Mouse (Mus musculus) neural tube, embryonic 15.5 days (tissue): ENCODE measurements at regions not wholly inside any gene's neighbourhood (a gene's known extent, or its start where the extent isn't known, plus 50 kb on each side); places are given as distances from the start of the nearest gene placed in this dataset.
A peak's percentile ranks its signal among the peaks of the same experiment; 100 is the strongest.

Source experiments
- ATAC-seq: fragments of 200-750 bp; cut with Nextera tagmentation; 2 replicates; pipeline ENCODE4 v1.8.0; 2017; ENCODE audit warnings: mild to moderate bottlenecking, moderate TSS enrichment, moderate library complexity; ENCODE audit not compliant: low FRiP score
- H3K27ac ChIP-seq: fragments of 300-500 bp; sonication (generic); replicated peaks from 2 replicates; pipeline ENCODE4 v1.5.1; 2015; ENCODE audit warnings: mild to moderate bottlenecking, inconsistent platforms
- H3K27me3 ChIP-seq: fragments of 300-500 bp; sonication (generic); replicated peaks from 2 replicates; pipeline ENCODE4 v1.6.1; 2015; ENCODE audit warnings: inconsistent platforms
- H3K36me3 ChIP-seq: fragments of 300-500 bp; sonication (generic); 2 replicates; pipeline ENCODE4 v1.6.1; 2015; ENCODE audit warnings: inconsistent platforms
- H3K4me1 ChIP-seq: fragments of 300-500 bp; sonication (generic); 2 replicates; pipeline ENCODE4 v1.6.1; 2015; ENCODE audit warnings: inconsistent platforms
- H3K4me2 ChIP-seq: fragments of 300-500 bp; sonication (generic); 2 replicates; pipeline ENCODE4 v1.6.1; 2015; ENCODE audit warnings: inconsistent platforms, mild to moderate bottlenecking, moderate library complexity
- H3K4me3 ChIP-seq: fragments of 300-500 bp; sonication (generic); replicated peaks from 2 replicates; pipeline ENCODE4 v1.5.1; 2015; ENCODE audit warnings: mild to moderate bottlenecking, inconsistent platforms
- H3K9ac ChIP-seq: fragments of 300-500 bp; sonication (generic); replicated peaks from 2 replicates; pipeline ENCODE4 v1.6.1; 2015; ENCODE audit warnings: mild to moderate bottlenecking, inconsistent platforms
- H3K9me3 ChIP-seq: fragments of 300-500 bp; sonication (generic); replicated peaks from 2 replicates; pipeline ENCODE4 v1.6.1; 2016; ENCODE audit warnings: inconsistent platforms
- WGBS: fragments of 180-500 bp; shearing (Covaris S2); methylation state at CpG from one replicate; pipeline ENCODE4 v1.1.7; 2015; ENCODE audit warnings: mixed read lengths; 5-methylcytosine and 5-hydroxymethylcytosine counted together

DNA sequence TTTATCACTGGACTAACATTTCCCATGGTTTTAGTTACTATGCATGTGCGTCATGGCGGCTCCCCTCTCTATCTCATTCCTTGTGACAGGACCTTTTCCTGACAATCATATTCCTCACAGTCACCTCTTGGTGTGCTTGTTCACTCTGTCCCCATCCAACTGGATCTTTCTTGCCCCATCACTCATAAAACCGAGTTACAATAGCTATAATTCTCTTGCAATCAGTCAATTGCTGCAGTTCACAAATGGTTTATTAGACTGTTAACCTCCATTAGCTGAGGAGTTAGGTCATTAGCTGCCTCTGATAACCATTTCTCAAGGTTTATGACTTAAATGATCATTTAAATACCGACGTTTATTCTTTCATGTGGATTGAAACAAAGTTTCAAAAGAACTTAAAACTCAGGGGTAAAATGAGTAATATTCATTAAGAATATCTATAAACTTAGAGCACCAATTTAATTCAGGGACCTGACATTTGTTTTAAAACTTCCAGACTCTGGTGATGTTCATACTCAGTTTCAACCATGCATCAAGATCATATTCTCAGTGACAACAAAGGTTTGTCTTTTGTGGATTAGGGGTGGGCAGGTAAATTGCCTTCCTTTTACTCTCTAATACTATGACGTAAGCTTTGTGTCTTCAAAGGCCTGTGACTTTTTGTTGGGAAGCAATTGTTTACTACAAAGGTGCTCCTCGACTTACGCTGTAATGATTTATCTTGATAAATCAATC, 344.4 kb upstream of the Sel1l start:
- Histone ChIP-seq H3K4me3 (no peak overlapping the region), H3K27ac (no peak overlapping the region), H3K4me2 (no peak overlapping the region), H3K4me1 (no peaks in the 10 kb centered on the region), H3K27me3 (no peaks in the 10 kb centered on the region), H3K9me3 (no peaks in the 10 kb centered on the region), H3K9ac (no peak overlapping the region), H3K36me3 (no peaks in the 10 kb centered on the region)
- 54% methylated on average over 8 of the region's 8 CpGs for WGBS
- no peak for ATAC-seq

DNA sequence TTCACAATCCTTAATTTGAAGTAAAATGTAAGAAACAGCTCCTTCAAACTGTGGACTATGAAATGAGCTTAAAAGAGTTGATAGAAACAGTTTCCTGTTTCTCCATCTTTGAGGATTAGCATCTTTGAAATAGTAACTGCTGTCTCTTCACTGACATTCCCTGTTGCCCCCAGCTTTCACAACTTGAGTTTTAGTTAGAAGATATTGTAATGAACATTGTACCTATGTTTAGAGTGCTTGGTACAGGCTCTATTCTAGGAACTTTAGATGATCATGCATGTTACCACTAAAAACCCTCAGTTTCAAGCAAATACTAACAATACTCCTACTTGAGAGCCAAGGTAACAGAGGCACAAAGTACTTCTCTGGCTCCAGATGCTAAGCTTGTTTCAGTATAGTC, 340.1 kb upstream of the Sel1l start:
- Histone ChIP-seq H3K27ac (no peak overlapping the region), H3K9ac (no peak overlapping the region), H3K27me3 (no peaks in the 10 kb centered on the region), H3K4me2 (no peak overlapping the region), H3K36me3 (no peaks in the 10 kb centered on the region), H3K9me3 (no peaks in the 10 kb centered on the region), H3K4me3 (no peak overlapping the region), H3K4me1 (no peaks in the 10 kb centered on the region; the same call in 1 of the 2 replicates)
- no peak for ATAC-seq

DNA sequence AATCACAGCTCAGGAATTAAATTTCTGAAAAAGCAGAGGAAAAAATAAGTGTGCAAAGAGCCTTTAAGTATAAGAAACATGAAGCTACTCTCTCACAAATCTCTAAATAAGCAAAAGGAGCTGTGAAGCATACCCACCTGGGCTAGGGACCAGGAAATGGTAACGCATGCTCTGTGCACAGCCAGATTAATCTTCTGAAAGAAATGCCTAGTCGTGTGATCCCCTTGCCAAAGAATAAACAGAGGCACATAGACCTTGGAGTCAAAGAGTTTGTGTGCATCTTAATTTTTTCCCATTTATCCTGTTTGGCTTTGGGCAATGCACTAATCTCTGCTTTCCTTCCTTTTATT, 338.2 kb upstream of the Sel1l start:
- H3K27ac ChIP-seq, result 0 out of 2 replicates have a peak overlapping the region, but pooled peaks have one; percentile 9
- H3K36me3 ChIP-seq, result no peaks in the 10 kb centered on the region
- 61% methylated on average over 2 of the region's 2 CpGs for WGBS
- ATAC-seq, result no peak
- no peaks in the 10 kb centered on the region for H3K9me3 ChIP-seq
- no peak overlapping the region for H3K4me3 ChIP-seq
- H3K27me3 ChIP-seq, result no peaks in the 10 kb centered on the region
- H3K9ac ChIP-seq, result no peak overlapping the region
- H3K4me1 ChIP-seq, result no peaks in the 10 kb centered on the region; the same call in 1 of the 2 replicates
- H3K4me2 ChIP-seq, result no peak overlapping the region

DNA sequence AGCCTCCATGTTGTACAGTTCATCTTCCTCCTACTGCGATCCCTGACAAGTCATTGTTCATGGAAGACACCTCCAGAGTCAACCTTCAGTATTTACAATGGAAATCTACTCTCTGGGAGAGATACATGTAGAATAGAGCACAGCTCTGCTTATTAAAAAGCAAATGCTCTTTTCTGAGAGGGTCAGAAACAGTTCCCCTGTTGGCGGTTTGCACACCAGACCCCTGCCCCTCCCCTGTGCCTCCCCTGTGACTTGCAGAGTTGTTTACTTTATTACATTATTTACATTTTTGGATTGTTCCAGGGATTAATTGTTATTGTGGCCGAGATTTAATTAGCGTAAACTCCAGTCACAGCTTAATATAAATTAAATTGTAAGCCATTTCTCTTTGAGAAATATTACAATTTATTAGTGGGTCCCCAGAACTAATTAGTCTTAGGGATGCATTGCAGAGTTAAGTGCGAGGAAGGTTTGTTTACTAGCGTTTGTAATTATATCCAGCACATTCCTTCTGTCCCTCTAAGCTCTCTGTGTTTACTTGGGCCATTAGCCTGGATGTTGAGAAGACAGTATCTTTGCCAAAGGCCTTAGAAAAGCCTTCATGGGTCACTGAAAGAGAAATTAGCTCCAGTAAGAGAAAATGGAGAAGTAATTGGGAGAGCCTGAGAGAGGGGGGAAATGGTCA, 337.6 kb upstream of the Sel1l start:
- H3K27ac ChIP-seq, result 0 out of 2 replicates have a peak overlapping the region, but pooled peaks have one; percentile 9
- no peak overlapping the region for H3K4me2 ChIP-seq
- H3K9ac ChIP-seq, result no peak overlapping the region
- no peak overlapping the region for H3K4me3 ChIP-seq
- H3K27me3 ChIP-seq, result no peaks in the 10 kb centered on the region
- H3K4me1 ChIP-seq, result no peaks in the 10 kb centered on the region; the same call in 1 of the 2 replicates
- no peaks in the 10 kb centered on the region for H3K9me3 ChIP-seq
- no peaks in the 10 kb centered on the region for H3K36me3 ChIP-seq
- 50% methylated on average over 6 of the region's 6 CpGs for whole genome bisulfite sequencing
- ATAC-seq, result no peak

DNA sequence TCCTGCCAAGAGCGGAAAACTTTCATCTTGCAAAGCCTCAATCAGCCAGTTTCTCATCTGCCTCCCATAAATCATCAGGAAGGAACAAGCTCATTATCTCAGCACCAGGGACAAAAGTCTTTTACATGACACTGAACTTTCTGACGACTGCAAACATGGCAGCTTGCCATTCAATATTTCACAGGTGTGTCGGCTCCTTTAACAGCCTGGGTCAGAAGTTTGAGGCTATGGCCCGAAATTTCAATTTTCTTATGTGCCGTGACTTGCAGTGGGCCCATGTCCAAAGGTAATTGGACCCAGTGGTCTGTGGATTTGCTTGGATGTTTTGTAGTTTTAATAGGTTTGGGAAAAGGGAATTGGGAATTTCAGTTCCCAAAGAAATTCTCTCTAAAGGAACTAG, 330.3 kb upstream of the Sel1l start:
- H3K4me2 ChIP-seq, result no peak overlapping the region
- H3K27ac ChIP-seq, result no peak overlapping the region
- WGBS, result 65% methylated on average over 5 of the region's 5 CpGs
- no peak overlapping the region for H3K9ac ChIP-seq
- no peaks in the 10 kb centered on the region for H3K9me3 ChIP-seq
- no peaks in the 10 kb centered on the region for H3K27me3 ChIP-seq
- no peaks in the 10 kb centered on the region for H3K36me3 ChIP-seq
- no peaks in the 10 kb centered on the region for H3K4me1 ChIP-seq
- no peak overlapping the region for H3K4me3 ChIP-seq
- ATAC-seq, result no peak

DNA sequence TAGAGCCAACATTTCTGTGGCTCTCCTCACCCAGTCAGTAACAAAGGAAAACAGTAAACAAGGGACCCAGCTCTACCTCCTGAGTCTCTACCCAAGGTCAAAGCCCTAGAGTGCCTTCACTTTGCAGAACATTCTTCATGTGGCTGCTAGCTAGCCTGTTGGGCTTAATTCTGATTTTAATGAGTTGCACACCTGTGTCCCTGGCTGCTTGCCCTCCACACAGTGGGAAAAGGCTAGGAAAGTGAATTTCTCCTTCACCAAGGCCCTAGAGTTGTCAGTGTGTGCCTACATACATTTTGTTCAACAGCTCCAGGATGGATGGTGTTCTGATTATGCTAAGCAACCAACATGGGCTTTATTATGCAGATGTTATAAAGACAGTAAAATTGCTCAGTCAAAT, 307.8 kb upstream of the Sel1l start:
- H3K4me2 ChIP-seq, result no peak overlapping the region
- no peak for ATAC-seq
- no peaks in the 10 kb centered on the region for H3K36me3 ChIP-seq
- no peaks in the 10 kb centered on the region for H3K9me3 ChIP-seq
- H3K4me3 ChIP-seq, result no peak overlapping the region
- H3K4me1 ChIP-seq, result no peaks in the 10 kb centered on the region
- no peak overlapping the region for H3K27ac ChIP-seq
- H3K27me3 ChIP-seq, result no peaks in the 10 kb centered on the region
- H3K9ac ChIP-seq, result no peak overlapping the region

DNA sequence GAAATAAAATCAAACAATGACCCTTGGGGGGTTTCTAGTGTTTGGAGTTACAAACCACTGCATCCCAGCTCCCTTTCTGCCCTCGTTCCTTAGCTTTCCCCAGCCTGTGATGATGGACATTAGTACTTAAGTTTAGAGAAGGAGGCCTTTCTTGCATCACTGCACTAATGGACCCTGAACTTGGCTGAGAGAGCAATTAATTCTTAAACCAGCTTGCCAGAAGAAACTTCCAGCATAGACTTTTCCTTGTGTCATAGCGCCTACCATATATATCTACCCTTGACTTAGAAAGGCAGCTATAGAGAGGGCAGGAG, 303.9 kb upstream of the Sel1l start:
- Histone ChIP-seq H3K4me3 (no peak overlapping the region), H3K36me3 (no peaks in the 10 kb centered on the region), H3K27ac (no peak overlapping the region), H3K9ac (no peak overlapping the region), H3K4me2 (no peak overlapping the region), H3K9me3 (no peaks in the 10 kb centered on the region), H3K4me1 (no peaks in the 10 kb centered on the region), H3K27me3 (no peaks in the 10 kb centered on the region)
- 58% methylated on average over 2 of the region's 2 CpGs for WGBS
- ATAC-seq, result no peak

DNA sequence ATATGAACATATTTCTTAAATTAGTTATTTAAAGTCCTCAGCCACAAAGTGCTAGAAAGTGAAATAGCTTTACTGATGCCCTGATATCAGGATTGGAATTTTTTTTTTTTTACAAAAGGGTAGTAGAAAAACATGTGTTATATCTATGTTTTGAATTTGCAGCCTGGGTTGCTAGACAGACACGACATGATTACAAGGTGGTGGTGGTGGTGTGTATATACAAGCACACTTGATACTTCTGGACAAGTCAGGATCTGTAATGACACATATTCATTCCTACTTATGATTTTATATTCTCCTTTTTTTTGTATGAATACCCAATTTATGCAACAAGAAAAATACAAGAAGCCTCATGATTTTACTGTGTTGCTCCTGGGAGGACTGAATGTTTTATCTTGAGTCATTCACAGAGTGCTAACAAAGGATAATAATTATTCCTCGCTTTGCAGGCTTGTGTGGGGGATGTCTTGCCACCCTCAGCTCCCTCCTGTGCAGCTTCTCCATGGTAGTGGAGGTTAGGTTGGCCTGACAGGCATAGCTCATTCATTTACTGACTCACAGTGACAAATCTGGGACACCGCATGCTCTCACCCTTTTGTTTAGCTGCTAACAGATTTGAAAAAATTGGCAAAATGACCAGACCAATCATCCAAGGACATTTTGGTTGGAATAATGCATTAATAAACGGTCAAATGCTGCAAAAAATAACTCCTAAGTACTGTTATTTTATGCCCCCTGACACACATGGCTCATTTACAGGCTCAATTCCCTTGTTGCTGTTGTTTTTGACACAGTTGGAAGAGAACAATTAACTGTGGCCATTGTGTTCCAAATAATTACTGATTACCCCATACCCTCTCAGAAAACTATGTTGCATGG, 303.3 kb upstream of the Sel1l start:
- no peak overlapping the region for H3K9ac ChIP-seq
- no peaks in the 10 kb centered on the region for H3K27me3 ChIP-seq
- H3K27ac ChIP-seq, result no peak overlapping the region
- no peak overlapping the region for H3K4me3 ChIP-seq
- H3K36me3 ChIP-seq, result no peaks in the 10 kb centered on the region
- WGBS, result 41% methylated on average over 4 of the region's 4 CpGs
- no peaks in the 10 kb centered on the region for H3K9me3 ChIP-seq
- no peak for ATAC-seq
- H3K4me2 ChIP-seq, result no peak overlapping the region
- no peaks in the 10 kb centered on the region for H3K4me1 ChIP-seq

DNA sequence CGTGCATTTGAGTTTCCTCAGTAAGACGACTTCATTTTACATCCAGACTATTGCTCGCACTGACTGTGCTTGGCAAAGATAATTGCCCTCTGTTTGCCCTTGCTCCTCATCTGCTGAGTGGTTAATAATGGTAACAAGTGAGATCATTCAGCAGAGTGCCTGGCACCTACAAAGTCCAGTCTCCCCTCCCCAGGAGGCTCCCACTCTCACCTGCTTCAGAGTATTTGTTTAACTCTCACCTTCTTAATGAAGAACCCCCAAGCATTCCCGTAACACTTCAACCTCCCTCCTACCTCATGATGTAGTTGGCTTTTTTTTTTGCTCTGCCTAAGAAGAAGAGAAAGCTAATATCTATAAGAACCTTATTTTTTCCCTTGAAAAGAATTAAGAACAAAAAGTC, 288.6 kb upstream of the Sel1l start:
- no peaks in the 10 kb centered on the region for H3K36me3 ChIP-seq
- H3K9ac ChIP-seq, result no peak overlapping the region
- no peaks in the 10 kb centered on the region for H3K27me3 ChIP-seq
- no peak for ATAC-seq
- H3K4me2 ChIP-seq, result no peak overlapping the region
- no peak overlapping the region for H3K27ac ChIP-seq
- H3K4me1 ChIP-seq, result no peaks in the 10 kb centered on the region
- 74% methylated on average over 4 of the region's 4 CpGs for WGBS
- no peaks in the 10 kb centered on the region for H3K9me3 ChIP-seq
- H3K4me3 ChIP-seq, result no peak overlapping the region

DNA sequence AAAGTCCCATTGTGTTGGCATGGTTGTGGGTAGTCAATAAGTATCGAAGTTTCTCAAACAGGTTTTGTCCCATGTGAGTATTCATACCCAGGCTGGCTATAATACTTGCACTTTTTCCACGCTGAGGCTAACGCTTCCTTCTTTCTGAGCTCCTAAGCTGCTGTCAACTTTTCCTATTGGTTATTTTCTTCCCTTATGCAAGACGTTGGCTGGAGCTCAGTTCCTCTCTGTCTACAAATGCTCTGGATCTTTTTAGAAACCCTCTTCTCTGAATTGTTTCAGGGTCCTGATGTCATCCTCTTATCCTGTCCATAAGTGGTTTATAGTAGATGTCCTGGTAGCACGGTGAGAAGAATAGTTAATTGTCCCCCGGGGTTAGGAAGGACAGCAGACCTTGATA, 278.7 kb upstream of the Sel1l start:
- Histone ChIP-seq H3K9me3 (no peaks in the 10 kb centered on the region), H3K4me1 (no peaks in the 10 kb centered on the region), H3K4me3 (no peak overlapping the region), H3K4me2 (no peak overlapping the region), H3K27me3 (no peaks in the 10 kb centered on the region), H3K27ac (no peak overlapping the region), H3K36me3 (no peaks in the 10 kb centered on the region), H3K9ac (no peak overlapping the region)
- 84% methylated on average over 6 of the region's 6 CpGs for WGBS
- no peak for ATAC-seq

DNA sequence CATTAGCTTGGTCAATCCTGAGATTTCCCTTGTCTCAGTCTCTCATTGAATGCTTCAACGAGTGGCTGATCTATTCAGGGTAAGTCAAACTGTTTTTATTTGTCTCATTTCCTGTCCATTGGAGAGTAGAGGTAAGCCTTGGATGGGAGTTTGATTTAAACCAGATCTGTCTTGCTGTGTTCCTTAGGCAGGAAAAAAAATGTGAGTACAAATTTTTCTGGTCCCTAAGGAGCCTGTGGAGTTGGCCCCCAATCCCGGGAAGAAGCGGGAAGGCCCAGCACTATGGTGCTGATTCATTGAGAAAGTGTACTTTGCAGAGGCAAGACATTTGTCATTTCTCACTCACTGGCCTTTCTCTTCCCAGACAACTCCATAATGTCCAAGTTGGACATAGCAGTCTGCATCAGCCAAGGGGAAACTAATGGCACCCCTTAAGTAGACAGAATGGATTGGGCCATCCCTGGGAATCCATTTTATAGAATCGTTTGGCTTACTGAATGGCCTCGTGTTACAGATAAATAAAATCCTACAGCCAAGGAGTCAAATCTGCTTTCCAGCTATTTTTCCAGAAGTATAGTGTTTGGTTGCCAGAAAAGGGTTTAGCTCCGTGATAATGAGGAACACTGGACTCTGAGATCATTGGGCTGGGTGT, 271.3 kb upstream of the Sel1l start:
- no peaks in the 10 kb centered on the region for H3K9me3 ChIP-seq
- H3K4me2 ChIP-seq, result no peak overlapping the region
- no peak for ATAC-seq
- no peaks in the 10 kb centered on the region for H3K4me1 ChIP-seq
- no peaks in the 10 kb centered on the region for H3K27me3 ChIP-seq
- H3K36me3 ChIP-seq, result no peaks in the 10 kb centered on the region
- H3K9ac ChIP-seq, result no peak overlapping the region
- no peak overlapping the region for H3K27ac ChIP-seq
- 75% methylated on average over 6 of the region's 6 CpGs for WGBS
- H3K4me3 ChIP-seq, result no peak overlapping the region
